Mouse (Mus musculus): Measurements from ENCODE around the gene Tnfsf10.

- no peak for TF ChIP-seq CTCF (IDR thresholded peaks at IDR 0.05; ENCODE audit: borderline replicate concordance, extremely low read depth, insufficient read depth, insufficient read length)
- TF ChIP-seq POLR2A (IDR thresholded peaks at IDR 0.05; ENCODE audit: borderline replicate concordance, extremely low read depth, insufficient read depth, insufficient read length, poor library complexity, severe bottlenecking) = no peak
Measured at GRCm38 (mm10) chr3:27306815-27307214, 10.0 kb upstream of the Tnfsf10 start.
